Mouse (Mus musculus) limb, embryonic 14.5 days (tissue): ENCODE measurements around the gene Sf3b2. TPM values are rescaled to one million over a fixed set of nuclear protein-coding genes. Genes with fewer than 3 reads are reported as not detected.
A peak's percentile ranks its signal among the peaks of the same experiment; 100 is the strongest.

Source experiments
- ATAC-seq: fragments of 200-750 bp; cut with Nextera tagmentation; 2 replicates; pipeline ENCODE4 v1.8.0; 2017; ENCODE audit warnings: low read depth, moderate number of reproducible peaks, moderate TSS enrichment; ENCODE audit not compliant: low FRiP score
- DNase-seq: peaks from one replicate; pipeline ENCODE4 v3.0.0-alpha.2; 2015; ENCODE audit warnings: low spot score
- H3K27ac ChIP-seq: fragments of 300-500 bp; sonication (generic); replicated peaks from 2 replicates; pipeline ENCODE4 v1.5.1; 2014; ENCODE audit warnings: low read depth, mild to moderate bottlenecking, low read length, moderate library complexity, mixed read lengths
- H3K27me3 ChIP-seq: fragments of 300-500 bp; sonication (generic); 2 replicates; pipeline ENCODE4 v1.6.1; 2014; ENCODE audit warnings: low read length, mixed read lengths; ENCODE audit not compliant: control insufficient read depth, insufficient read depth
- H3K36me3 ChIP-seq: fragments of 300-500 bp; sonication (generic); 2 replicates; pipeline ENCODE4 v1.6.1; 2014; ENCODE audit warnings: mild to moderate bottlenecking, low read length, moderate library complexity, mixed read lengths; ENCODE audit not compliant: control insufficient read depth, insufficient read depth
- H3K4me1 ChIP-seq: fragments of 300-500 bp; sonication (generic); 2 replicates; pipeline ENCODE4 v1.6.1; 2014; ENCODE audit warnings: antibody characterized with exemption, low read length, mixed read lengths; ENCODE audit not compliant: control insufficient read depth, insufficient read depth
- H3K4me2 ChIP-seq: fragments of 300-500 bp; sonication (generic); replicated peaks from 2 replicates; pipeline ENCODE4 v1.6.1; 2014; ENCODE audit warnings: low read depth, mild to moderate bottlenecking, low read length, moderate library complexity; ENCODE audit not compliant: severe bottlenecking
- H3K4me3 ChIP-seq: fragments of 300-500 bp; sonication (generic); replicated peaks from 2 replicates; pipeline ENCODE4 v1.5.1; 2014; ENCODE audit warnings: low read length
- H3K9ac ChIP-seq: fragments of 300-500 bp; sonication (generic); 2 replicates; pipeline ENCODE4 v1.6.1; 2014; ENCODE audit warnings: mild to moderate bottlenecking, low read depth, low read length, moderate library complexity; ENCODE audit not compliant: severe bottlenecking
- H3K9me3 ChIP-seq: fragments of 300-500 bp; sonication (generic); 2 replicates; pipeline ENCODE4 v1.6.1; 2016; ENCODE audit warnings: low read length; ENCODE audit not compliant: control insufficient read depth
- POLR2A ChIP-seq: fragments of 200-500 bp; IDR thresholded peaks from 2 replicates; pipeline ENCODE4 v1.8.0; 2012; ENCODE audit warnings: inconsistent platforms, mild to moderate bottlenecking, moderate library complexity, borderline replicate concordance; ENCODE audit not compliant: insufficient read depth, insufficient read length; ENCODE audit errors: extremely low read depth
- WGBS: fragments of 180-500 bp; shearing (Covaris S2); extraction: QIAGEN DNeasy Blood & Tissue Kit; methylation state at CpG from one replicate; pipeline ENCODE4 v1.1.7; 2014; 5-methylcytosine and 5-hydroxymethylcytosine counted together
- polyA plus RNA-seq, 2 experiments: library from polyadenylated mRNA; depleted of rRNA in 1 of 2; stranded (reverse) in 1 of 2; unstranded in 1 of 2; fragments of >200 nt; fragmentation: Nextera tagmentation in 1 of 2; extraction: Ambion mirVana in 1 of 2; gene quantifications; 2 replicates each; pipeline versions ENCODE4 v1.2.1 to v1.2.3; 2012 to 2014

Gene Sf3b2
- polyA plus RNA-seq, 2 experiments: 174 to 289 TPM

DNA sequence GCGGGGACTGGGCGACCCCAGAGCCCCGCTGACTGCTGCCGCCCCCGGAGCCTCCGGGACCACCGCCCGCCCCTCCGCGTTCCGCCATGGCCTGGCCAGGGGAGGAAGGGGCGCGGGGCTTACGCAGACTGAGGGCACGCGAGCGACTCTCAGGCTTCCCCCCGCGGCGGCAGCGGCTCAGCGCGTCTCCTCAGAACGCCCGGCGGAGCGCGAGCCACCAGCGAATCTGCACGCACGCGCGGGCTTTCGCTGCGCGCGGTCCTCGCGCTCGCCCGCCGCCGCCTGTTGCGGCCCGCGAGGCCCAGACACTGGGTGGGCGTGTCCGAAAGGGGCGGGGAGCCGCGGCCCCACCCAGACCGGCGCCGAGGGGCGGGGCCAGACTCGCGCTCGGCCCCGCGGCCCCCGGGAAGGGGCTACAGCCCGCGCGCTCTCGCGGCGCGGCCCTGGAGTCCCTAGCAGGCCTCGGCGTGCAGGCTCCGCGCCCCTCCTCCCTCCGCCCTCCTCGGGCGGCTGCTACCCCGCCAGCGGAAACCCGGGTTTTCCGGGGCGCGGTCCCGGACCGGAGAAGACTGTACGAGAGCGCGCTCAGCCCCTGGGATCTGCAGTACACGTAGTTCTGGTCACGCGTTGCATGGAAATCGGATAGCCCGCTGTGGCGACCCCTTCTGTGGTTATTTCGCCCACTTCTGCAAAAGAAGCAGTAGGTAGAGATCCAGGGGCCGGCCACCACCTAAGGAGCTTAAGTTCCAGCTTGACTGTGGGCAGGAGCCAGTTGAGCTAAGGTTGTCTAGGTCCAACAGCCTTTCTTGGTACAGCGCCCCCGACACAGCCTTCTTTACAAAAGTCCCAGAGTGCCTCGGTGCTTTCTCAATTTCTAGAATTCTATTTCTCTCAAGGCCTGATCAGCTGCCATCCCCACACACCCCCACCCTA, 22.2 kb downstream of the Sf3b2 start, which contains the start of gene Pacs1:
Gene Pacs1, minus strand, starts transcription at position 319 of the 933 bp plus-strand sequence.
- no peaks in the 10 kb centered on the region for H3K9me3 ChIP-seq
- no peaks in the 10 kb centered on the region for H3K27me3 ChIP-seq
- TF ChIP-seq POLR2A: peak; percentile 66; the same call in 1 of the 2 replicates
- WGBS: under 1% methylated on average over 64 of the region's 97 CpGs
- H3K9ac ChIP-seq: peak within 1 kb of the TSS; percentile 91
- peaks cover 36% of the 10 kb centered on the region for H3K36me3 ChIP-seq
- H3K27ac ChIP-seq: peak within 1 kb of the TSS; percentile 89
- H3K4me1 ChIP-seq: peaks cover 17% of the 10 kb centered on the region
- peak within 1 kb of the TSS; percentile 98 for H3K4me3 ChIP-seq
- peak; percentile 91 for ATAC-seq
- H3K4me2 ChIP-seq: peak within 1 kb of the TSS; percentile 69
- peak; percentile 91 for DNase-seq

DNA sequence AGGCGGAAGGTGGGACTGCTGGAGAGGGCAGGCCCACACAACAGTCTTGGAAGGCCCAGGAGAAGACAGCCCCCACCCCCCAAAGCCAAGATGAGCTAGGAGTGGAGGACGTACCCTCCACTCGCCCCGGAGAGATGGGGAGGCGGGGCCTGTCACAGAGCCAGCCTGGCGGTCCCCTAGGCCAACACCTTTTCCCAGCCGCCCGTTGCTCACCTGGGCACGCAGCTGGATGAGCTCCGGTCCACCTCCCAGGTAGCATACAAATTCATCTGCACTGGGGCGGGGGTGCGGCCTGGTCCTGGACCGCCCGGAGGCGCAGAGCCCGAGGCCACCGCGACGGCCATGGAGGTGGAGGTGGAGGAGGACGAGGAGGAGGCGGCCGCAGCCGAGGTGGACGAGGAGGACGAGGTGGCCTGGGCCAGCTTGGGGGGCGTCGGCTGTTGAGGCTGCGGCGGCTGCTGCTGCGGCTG, 22.9 kb downstream of the Sf3b2 start:
- no peaks in the 10 kb centered on the region for H3K27me3 ChIP-seq
- H3K4me3 ChIP-seq: peak overlapping the region; percentile 98
- H3K9me3 ChIP-seq: no peaks in the 10 kb centered on the region
- DNase-seq: peak; percentile 14
- peaks cover 29% of the 10 kb centered on the region for H3K36me3 ChIP-seq
- H3K4me2 ChIP-seq: peak overlapping the region; percentile 69
- H3K27ac ChIP-seq: peak overlapping the region; percentile 89
- peak; percentile 28 for ATAC-seq
- H3K4me1 ChIP-seq: peaks cover 17% of the 10 kb centered on the region
- peak overlapping the region; percentile 91 for H3K9ac ChIP-seq
- 1% methylated on average over 14 of the region's 30 CpGs for WGBS
- no peak for TF ChIP-seq POLR2A

DNA sequence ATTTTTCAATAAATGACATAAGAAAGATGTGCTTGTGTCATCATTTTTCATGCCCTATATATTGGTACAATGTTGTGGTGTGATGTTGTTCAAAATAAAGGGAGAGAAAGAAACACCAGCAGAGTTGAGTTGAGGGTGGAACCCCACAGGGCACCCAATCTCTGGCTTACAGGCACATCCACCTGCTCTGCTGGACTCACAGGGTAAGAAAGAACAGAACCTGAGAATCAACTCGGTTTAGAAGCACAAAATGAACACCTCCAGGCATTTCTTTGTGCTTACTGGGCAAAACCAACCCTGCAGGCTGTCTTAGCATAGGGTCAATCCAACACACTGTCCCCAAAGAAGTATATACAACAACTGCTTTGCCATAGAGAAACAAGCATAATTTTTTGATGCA, 23.8 kb downstream of the Sf3b2 start:
- Histone ChIP-seq H3K9ac (no peak overlapping the region), H3K4me1 (peaks cover 17% of the 10 kb centered on the region), H3K4me2 (peak overlapping the region; percentile 69), H3K4me3 (peak overlapping the region; percentile 98), H3K27ac (no peak overlapping the region), H3K9me3 (no peaks in the 10 kb centered on the region), H3K27me3 (no peaks in the 10 kb centered on the region), H3K36me3 (peaks cover 23% of the 10 kb centered on the region)
- 55% methylated on average over 1 of the region's 1 CpGs for WGBS
- DNase-seq (no peak), ATAC-seq (no peak)
- TF ChIP-seq POLR2A: no peak

GRCm38 (mm10) chr19:5269392-5269791, 25.9 kb downstream of the Sf3b2 start:
- H3K36me3 ChIP-seq: peaks cover 7% of the 10 kb centered on the region
- no peaks in the 10 kb centered on the region for H3K27me3 ChIP-seq
- ATAC-seq (no peak), DNase-seq (no peak)
- TF ChIP-seq POLR2A: no peak
- no peaks in the 10 kb centered on the region for H3K9me3 ChIP-seq
- no peak overlapping the region for H3K4me3 ChIP-seq
- H3K4me2 ChIP-seq: no peak overlapping the region
- 85% methylated on average over 5 of the region's 5 CpGs for WGBS
- no peak overlapping the region for H3K9ac ChIP-seq
- H3K4me1 ChIP-seq: peaks cover 17% of the 10 kb centered on the region
- no peak overlapping the region for H3K27ac ChIP-seq

DNA sequence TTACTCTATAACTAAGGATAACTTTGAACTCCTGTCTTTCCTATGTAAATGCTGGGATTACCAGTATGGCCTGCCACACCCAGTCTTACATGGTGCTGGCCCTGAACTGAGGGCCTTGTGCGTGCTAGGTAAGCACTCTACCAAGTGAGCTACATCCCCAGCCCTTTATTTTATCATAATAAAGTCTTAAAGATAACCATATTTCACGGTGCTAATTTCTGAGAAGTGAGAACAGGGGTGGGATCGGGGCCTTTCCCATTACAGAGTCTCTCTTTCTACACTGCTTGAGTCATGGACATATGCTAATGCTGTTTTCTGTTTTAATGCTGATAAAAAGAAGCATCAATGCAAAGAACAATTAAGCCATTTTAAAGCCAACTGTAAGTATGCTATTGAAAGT, 26.4 kb downstream of the Sf3b2 start:
- H3K9ac ChIP-seq: no peak overlapping the region
- H3K4me1 ChIP-seq: peaks cover 16% of the 10 kb centered on the region
- no peaks in the 10 kb centered on the region for H3K9me3 ChIP-seq
- TF ChIP-seq POLR2A: no peak
- ATAC-seq (no peak), DNase-seq (no peak)
- WGBS: 94% methylated on average over 3 of the region's 3 CpGs
- H3K27ac ChIP-seq: no peak overlapping the region
- H3K4me2 ChIP-seq: no peak overlapping the region
- H3K27me3 ChIP-seq: no peaks in the 10 kb centered on the region
- peaks cover 2% of the 10 kb centered on the region for H3K36me3 ChIP-seq
- no peak overlapping the region for H3K4me3 ChIP-seq
